Mouse (Mus musculus) neutrophil, adult 59 days (primary cell): ENCODE results near the gene Sall2. TPM values are rescaled to one million over a fixed set of nuclear protein-coding genes. Genes with fewer than 3 reads are reported as not detected.

Experiments used
- total RNA-seq, 2 experiments: library from RNA; stranded (reverse); gene quantifications; 1 replicate in 1 of 2; 2 replicates in 1 of 2; pipeline ENCODE4 v1.2.4; 2023

Sall2 gene
- total RNA-seq = under 1 TPM; 0.24 to 0.33 TPM

DNA sequence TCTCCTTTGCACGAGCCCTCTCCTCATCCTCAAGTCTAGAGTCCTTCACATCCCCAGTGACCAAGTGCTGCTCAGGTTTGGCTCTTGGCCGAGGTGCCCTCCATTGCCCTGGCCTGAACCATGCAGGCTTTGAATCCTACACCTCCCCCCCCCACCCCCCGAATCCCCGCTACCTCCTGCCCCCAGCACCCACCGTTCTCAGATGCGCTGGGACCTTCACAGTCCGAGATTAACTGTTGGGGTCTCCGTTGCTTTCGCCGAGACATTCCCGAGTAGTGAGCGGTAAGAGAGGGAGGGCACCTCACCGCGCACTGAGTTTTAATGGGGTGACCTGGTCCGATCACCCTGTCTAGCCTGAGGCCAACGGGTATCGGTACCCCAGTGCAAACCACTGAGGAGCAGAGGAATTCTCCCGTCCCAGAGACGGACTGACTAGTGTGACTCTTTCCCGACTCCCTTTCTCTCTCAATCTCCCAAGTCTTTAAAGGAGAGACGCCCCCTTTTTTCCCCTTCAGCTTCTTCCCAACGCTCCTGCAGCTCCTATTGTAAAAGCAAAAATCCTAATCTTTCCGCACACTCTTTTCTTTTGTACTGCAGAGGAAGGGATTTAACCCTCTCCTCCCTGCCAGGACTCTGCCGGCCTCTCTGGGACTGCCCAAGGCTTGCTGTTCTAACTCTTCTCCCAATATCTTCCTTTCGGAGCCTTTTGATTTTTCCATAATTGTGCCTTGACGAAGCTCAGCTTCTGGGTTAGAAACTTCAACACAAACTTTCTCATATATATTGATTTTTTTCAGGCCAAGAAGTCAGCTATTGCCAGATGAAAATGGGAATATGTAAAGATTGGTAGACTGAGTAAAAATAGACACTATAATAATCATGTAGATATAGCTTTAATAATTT, at the start of gene Sall2:
Gene Sall2, minus strand, starts transcription at position 853 of the 903 bp plus-strand sequence.

DNA sequence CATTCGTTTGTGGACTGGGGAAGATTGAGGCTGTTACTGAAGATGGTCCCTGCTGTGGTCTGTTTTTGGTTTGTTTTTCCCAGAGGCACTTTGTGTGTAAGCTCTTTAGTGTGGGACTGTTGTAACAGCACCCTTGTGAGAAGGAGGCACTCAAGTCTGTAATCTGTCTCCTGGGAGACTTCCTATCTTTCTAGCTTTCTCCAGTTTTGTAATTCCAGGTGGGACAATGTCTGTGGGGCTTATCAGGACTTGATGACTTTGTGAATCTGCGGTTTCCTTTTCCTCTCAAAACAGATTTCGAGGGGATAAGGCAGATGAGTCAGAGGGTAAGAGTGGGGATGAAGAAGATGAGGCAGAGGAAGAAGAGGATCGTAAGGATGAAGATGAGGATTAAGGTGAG, 27.7 kb upstream of the Sall2 start, which contains the start of gene Olfr1513:
Gene Olfr1513, minus strand, starts transcription at position 101 of the 400 bp plus-strand sequence.

DNA sequence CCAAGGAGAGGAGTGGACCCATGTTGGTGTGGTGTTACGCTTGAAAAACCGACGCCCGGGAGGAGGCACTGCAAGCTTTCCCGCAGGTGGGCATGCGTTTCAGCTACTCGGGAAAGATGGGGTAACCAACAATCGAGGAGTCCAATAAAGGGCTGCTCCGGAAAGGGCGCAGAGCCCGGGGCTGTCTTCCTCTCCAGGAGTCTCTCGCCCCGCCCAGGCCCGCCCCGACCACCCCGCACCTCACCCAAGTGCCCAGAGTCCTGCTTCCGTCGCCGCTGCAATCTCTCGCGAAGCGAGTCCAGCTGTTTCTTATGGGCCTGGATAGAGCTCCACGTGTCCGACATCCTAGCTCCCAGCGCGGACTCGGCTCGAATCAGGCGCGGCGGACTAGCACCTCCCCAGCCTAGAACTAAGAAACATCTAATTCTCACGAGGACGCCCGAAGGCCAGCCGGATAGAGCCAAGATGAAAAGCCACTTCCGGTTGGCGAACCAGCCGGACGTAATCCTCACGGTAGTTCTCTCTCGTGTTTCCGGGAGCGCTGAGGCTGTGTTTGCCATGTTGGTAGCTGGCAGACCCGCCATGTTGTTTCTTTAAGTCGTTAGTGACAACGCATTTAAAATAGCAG, 23.8 kb downstream of the Sall2 start, which contains the start of gene Mettl3:
Gene Mettl3, minus strand, starts transcription at position 485 of the 628 bp plus-strand sequence.

DNA sequence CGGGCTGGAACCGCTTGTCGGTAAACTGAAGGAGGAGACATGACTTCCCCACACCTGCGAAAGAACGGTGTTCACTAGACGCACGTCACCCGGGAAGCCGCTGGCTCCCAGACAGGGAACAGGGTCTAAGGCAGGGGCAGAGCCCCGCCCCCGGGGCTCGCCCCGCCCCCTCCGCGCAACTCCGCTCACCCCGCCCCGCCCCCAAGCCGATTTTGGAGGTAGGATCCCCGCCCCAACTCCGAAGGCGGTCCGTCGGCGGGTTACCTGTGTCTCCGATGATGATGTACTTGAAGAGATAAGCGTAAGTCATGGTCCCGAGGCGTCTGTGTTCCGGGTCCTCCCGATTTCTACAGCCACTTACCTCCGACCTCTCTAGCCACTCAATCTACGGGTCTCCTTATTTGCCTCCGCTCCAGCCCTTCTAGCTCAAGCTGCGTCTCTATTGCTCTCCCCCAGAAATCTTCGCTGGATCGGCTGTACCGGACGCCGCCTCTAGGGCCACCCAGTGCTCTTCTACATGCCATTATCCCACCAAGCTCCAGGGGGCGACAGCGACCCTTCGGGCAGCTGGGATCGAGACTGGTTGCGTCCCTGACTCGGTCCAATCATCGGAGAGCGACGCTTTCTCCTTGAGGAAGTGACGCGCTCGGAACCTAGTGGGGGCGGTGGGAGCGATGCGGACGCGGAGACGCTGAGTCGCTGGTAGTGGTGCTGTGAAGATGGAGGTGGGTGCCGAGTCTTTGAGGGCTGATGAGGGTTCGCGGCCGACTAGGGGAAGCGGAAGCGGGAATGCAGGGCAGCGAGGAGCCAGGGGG, 49.4 kb downstream of the Sall2 start, which contains the start of the genes Tox4 and Rab2b:
Gene Tox4, plus strand, starts transcription at position 215 of the 815 bp plus-strand sequence.
Gene Rab2b, minus strand, starts transcription at position 614 of the 815 bp plus-strand sequence.

Other genes starting within 250 kb of the Sall2 start
- 100 to 1,000 TPM; 228 to 249 TPM for gene Hnrnpc, start 224.7 kb downstream of the Sall2 start, total RNA-seq
- 1 to 10 TPM; 1.1 to 3.4 TPM for gene Rpgrip1, start 218.1 kb downstream of the Sall2 start, total RNA-seq
- 10 to 100 TPM; 51.3 to 54.7 TPM for gene Supt16, start 131.3 kb downstream of the Sall2 start, total RNA-seq
- 100 to 1,000 TPM; 105 to 113 TPM for gene Chd8, start 71.0 kb downstream of the Sall2 start, total RNA-seq
- gene Tox4, start 49.6 kb downstream of the Sall2 start, total RNA-seq = 100 to 1,000 TPM; 118 TPM
- 1 to 10 TPM; 3.5 to 4.2 TPM for gene Rab2b, start 49.2 kb downstream of the Sall2 start, total RNA-seq
- 10 to 100 TPM; 20.7 to 24.2 TPM for gene Mettl3, start 23.6 kb downstream of the Sall2 start, total RNA-seq
- gene Olfr1513, start 27.6 kb upstream of the Sall2 start, total RNA-seq = not detected
- gene Olfr1512, start 50.4 kb upstream of the Sall2 start, total RNA-seq = not detected
- not detected for gene Olfr1511, start 68.6 kb upstream of the Sall2 start, total RNA-seq
- not detected for gene Olfr1510, start 85.6 kb upstream of the Sall2 start, total RNA-seq
- gene Olfr1509, start 114.2 kb upstream of the Sall2 start, total RNA-seq = not detected
- gene Olfr1508, start 138.7 kb upstream of the Sall2 start, total RNA-seq = not detected
- gene Olfr1507, start 167.0 kb upstream of the Sall2 start, total RNA-seq = not detected